Mouse (Mus musculus): ENCODE measurements around the gene Ankmy1.

Ankmy1 gene

GRCm38 (mm10) chr1:92911721-92912138 lies 9.0 kb upstream of the Ankmy1 start:
- DNase-seq (ENCODE audit: low read depth, low spot score) = no peak

GRCm38 (mm10) chr1:92910925-92911720 lies 8.4 kb upstream of the Ankmy1 start:
- DNase-seq (ENCODE audit: low read depth, low spot score) = no peak

GRCm38 (mm10) chr1:92910239-92910885 lies 7.7 kb upstream of the Ankmy1 start, which contains the start of gene Rnpepl1:
Gene Rnpepl1 (plus strand): TSS chr1:92910783.
- peak; percentile 11 for DNase-seq (ENCODE audit: low read depth, low spot score)

GRCm38 (mm10) chr1:92909068-92909467 lies 6.4 kb upstream of the Ankmy1 start:
- DNase-seq (ENCODE audit: low read depth, low spot score) = no peak

GRCm38 (mm10) chr1:92908664-92909063 lies 6.0 kb upstream of the Ankmy1 start:
- DNase-seq (ENCODE audit: low read depth, low spot score) = no peak

GRCm38 (mm10) chr1:92907632-92908360 lies 5.1 kb upstream of the Ankmy1 start:
- no peak for DNase-seq (ENCODE audit: low read depth, low spot score)

- DNase-seq (ENCODE audit: low read depth, low spot score) = peak; percentile 33
These were observed 4.3 kb upstream of the Ankmy1 start, which contains the start of gene Dusp28 for GRCm38 (mm10) chr1:92906779-92907631. Gene Dusp28 (plus strand): TSS chr1:92906981.

- no peak for DNase-seq (ENCODE audit: low read depth, low spot score)
These were observed 3.1 kb upstream of the Ankmy1 start for GRCm38 (mm10) chr1:92905703-92906310.

GRCm38 (mm10) chr1:92903627-92904026 lies 921 bp upstream of the Ankmy1 start:
- DNase-seq (ENCODE audit: low read depth, low spot score) = peak; percentile 85

- DNase-seq (ENCODE audit: low read depth, low spot score) = peak; percentile 86
These were observed 7.6 kb downstream of the Ankmy1 start for GRCm38 (mm10) chr1:92895089-92895488.

GRCm38 (mm10) chr1:92893896-92894295 lies 8.8 kb downstream of the Ankmy1 start:
- DNase-seq (ENCODE audit: low read depth, low spot score) = no peak

- no peak for DNase-seq (ENCODE audit: low read depth, low spot score)
These were observed 9.9 kb downstream of the Ankmy1 start for GRCm38 (mm10) chr1:92892791-92893190.

GRCm38 (mm10) chr1:92888901-92889655 lies 13.6 kb downstream of the Ankmy1 start:
- no peak for DNase-seq (ENCODE audit: low read depth, low spot score)

GRCm38 (mm10) chr1:92881982-92882381 lies 20.7 kb downstream of the Ankmy1 start:
- DNase-seq (ENCODE audit: low read depth, low spot score) = no peak

GRCm38 (mm10) chr1:92880101-92880500 lies 22.6 kb downstream of the Ankmy1 start:
- no peak for DNase-seq (ENCODE audit: low read depth, low spot score)

GRCm38 (mm10) chr1:92879266-92879665 lies 23.4 kb downstream of the Ankmy1 start:
- DNase-seq (ENCODE audit: low read depth, low spot score) = no peak

GRCm38 (mm10) chr1:92878066-92878741 lies 24.5 kb downstream of the Ankmy1 start:
- DNase-seq (ENCODE audit: low read depth, low spot score) = no peak

- no peak for DNase-seq (ENCODE audit: low read depth, low spot score)
These were observed 25.2 kb downstream of the Ankmy1 start for GRCm38 (mm10) chr1:92877431-92877978.
